Mouse (Mus musculus) thymus, adult 18-20 months (tissue): Measurements from ENCODE around the gene Rbm24.

Experiments used
- DNase-seq, 2 experiments: peaks; one replicate each; pipeline ENCODE4 v3.0.0; 2022; ENCODE audit warnings: mixed read lengths in 2 of 2

The Rbm24 gene

GRCm38 (mm10) chr13:46444021-46444420, 25.8 kb downstream of the Rbm24 start:
- DNase-seq: no peak

GRCm38 (mm10) chr13:46446062-46446461, 27.8 kb downstream of the Rbm24 start:
- no peak for DNase-seq

- no peak for DNase-seq
Observed at GRCm38 (mm10) chr13:46448276-46448675, 30.0 kb downstream of the Rbm24 start.

GRCm38 (mm10) chr13:46449955-46450354, 31.7 kb downstream of the Rbm24 start:
- no peak for DNase-seq

GRCm38 (mm10) chr13:46450623-46451022, 32.4 kb downstream of the Rbm24 start:
- no peak for DNase-seq

GRCm38 (mm10) chr13:46451548-46451947, 33.3 kb downstream of the Rbm24 start:
- DNase-seq: no peak

- DNase-seq: no peak
Observed at GRCm38 (mm10) chr13:46459546-46459945, 41.3 kb downstream of the Rbm24 start.

- DNase-seq: no peak
Observed at GRCm38 (mm10) chr13:46462280-46462679, 44.0 kb downstream of the Rbm24 start.

- no peak for DNase-seq
Observed at GRCm38 (mm10) chr13:46463764-46464163, 45.5 kb downstream of the Rbm24 start.

- no peak for DNase-seq
Observed at GRCm38 (mm10) chr13:46468251-46468650, 50.0 kb downstream of the Rbm24 start.

- DNase-seq: no peak
Observed at GRCm38 (mm10) chr13:46469536-46469935, 51.3 kb downstream of the Rbm24 start.
